Mouse (Mus musculus) cortical plate, adult 2 months (tissue): ENCODE data around the gene Sult2b1.
A peak's percentile ranks its signal among the peaks of the same experiment; 100 is the strongest.

Experiments
- CTCF ChIP-seq: fragments of 200-500 bp; IDR thresholded peaks from 2 replicates; pipeline ENCODE4 v1.5.1; 2011; ENCODE audit warnings: mild to moderate bottlenecking, control low read depth, low read length; ENCODE audit not compliant: insufficient read depth; ENCODE audit errors: extremely low read depth
- POLR2A ChIP-seq: fragments of 200-500 bp; IDR thresholded peaks from 2 replicates; pipeline ENCODE4 v1.6.1; 2011; ENCODE audit warnings: mild to moderate bottlenecking, low read length, control low read depth; ENCODE audit not compliant: insufficient read depth; ENCODE audit errors: extremely low read depth

GRCm38 (mm10) chr7:45705873-45706281 lies 78.6 kb downstream of the Sult2b1 start:
- TF ChIP-seq CTCF (no peak), POLR2A (peak; percentile 59; the same call in 1 of the 2 replicates)
